Mouse (Mus musculus) adrenal gland, adult 2 months (tissue): ENCODE data around the gene Mettl24. TPM values are rescaled to one million over a fixed set of nuclear protein-coding genes. Genes with fewer than 3 reads are reported as not detected.
"Not testable (repeated sequence)": the region's sequence is repeated elsewhere in the genome, so short reads cannot be mapped to it uniquely, and the experiment has no call there.

Experiments used
- DNase-seq: peaks from one replicate; pipeline ENCODE4 v3.0.0; 2021
- polyA plus RNA-seq: library from polyadenylated mRNA; depleted of rRNA; stranded (reverse); fragments of >200 nt; gene quantifications from 2 replicates; pipeline ENCODE4 v1.2.3, GENCODE M21; 2012; rRNA removed
- total RNA-seq, 2 experiments: library from RNA; stranded (reverse); gene quantifications; 2 replicates each; pipeline ENCODE4 v1.2.3; 2021

The Mettl24 gene
- total and polyA plus RNA-seq, 3 experiments: 2.7 to 8.9 (median 5.8) TPM

DNA sequence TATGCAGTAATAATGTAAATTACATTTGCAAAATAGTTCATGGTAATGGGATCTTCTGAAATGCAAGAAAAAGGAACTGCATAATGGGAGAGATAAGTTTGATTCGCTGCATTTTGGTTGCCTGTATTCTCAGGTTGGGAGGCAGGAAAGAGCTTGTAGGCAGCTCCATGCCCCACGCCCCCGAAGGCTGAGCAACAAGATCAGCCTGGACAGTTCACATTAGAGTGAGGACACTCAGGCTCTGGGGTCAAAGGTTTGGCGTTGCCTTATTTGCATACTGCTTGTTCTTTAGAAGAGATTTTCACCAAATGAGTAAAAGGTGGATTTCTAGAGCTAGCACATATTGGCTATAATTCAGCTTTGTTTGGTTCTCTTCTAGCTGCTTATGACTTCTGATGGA lies 123.1 kb downstream of the Mettl24 start:
- no peak for DNase-seq

DNA sequence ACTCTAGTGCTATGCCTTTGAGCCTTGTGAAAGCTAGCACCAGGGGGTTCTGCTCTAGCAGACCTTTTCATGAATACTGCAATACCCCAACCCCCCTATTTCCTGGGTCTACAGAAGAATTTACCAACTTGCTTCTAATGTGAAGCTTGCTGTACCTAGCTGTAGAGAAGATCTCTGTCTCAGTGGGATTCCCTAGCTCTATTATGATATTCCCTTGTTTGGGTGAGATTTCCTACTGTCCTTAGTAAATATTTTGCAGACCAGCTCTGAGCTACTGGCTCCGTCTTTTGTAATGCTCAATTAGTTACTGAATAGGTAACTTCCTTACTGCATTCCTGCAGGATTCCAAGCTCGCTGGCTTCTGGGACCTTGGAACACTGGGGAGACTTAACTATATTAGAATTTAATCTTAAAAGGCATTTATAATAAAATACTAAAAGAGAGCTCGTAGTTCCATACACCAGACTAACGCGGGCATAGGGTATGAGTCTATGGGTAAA lies 126.4 kb downstream of the Mettl24 start:
- DNase-seq: not testable (repeated sequence)

DNA sequence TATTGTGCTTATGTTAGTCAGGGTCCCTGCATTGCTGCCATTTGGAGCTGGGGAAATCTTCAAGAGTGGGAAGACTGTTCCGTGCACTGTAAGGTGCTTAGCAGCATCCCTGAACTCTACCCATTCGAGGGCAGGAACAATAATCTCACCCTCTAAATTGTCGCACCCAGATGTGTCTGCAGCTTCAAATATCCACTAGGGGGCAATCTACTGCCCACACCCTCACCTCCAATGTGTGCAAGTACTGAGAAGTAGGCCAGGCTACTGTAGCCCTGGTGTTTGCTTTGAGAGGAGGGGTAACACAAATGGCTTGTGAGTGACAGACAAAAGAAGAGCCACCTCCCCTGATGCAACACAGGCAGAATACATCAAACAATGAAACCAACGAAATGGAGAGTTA lies 130.5 kb downstream of the Mettl24 start:
- no peak for DNase-seq

DNA sequence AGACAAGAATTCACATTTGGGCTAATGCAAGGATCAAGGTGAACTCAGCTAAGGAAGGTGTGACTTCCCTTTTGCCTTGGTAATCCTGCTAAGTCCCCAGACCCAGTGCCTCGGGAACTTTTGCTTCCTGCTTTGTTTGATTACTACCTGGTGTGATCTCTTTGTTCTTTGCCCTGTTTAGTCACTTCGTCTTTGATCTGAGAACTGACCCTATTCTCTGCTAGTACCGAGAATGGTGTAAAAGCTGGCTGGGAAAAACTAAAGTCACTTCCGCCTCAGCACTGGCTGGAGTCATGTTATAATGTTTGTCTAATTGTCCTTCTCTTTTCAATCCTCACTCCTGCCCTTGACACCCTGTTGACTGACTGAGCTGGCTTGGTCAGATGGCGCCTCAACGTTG lies 133.4 kb downstream of the Mettl24 start:
- no peak for DNase-seq

DNA sequence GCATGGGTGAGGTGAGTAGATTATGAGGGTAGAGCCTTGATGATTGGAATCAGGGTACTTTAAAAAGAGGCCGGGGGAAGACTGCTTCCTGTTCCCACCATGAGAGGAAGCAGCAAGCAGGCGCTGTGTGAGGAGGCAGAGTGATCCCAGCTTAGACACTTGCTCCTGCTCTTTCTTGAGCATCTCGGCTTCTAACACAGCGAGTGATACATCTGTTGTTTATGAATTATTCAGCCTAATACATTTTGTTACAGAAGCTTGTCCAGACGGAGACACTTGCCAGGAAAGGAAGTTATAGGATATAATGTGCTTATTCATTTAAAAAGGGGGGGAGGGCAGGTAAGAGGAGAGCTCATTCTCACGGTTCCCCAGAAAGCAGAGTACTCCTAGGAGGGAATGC lies 142.9 kb downstream of the Mettl24 start:
- DNase-seq: no peak

DNA sequence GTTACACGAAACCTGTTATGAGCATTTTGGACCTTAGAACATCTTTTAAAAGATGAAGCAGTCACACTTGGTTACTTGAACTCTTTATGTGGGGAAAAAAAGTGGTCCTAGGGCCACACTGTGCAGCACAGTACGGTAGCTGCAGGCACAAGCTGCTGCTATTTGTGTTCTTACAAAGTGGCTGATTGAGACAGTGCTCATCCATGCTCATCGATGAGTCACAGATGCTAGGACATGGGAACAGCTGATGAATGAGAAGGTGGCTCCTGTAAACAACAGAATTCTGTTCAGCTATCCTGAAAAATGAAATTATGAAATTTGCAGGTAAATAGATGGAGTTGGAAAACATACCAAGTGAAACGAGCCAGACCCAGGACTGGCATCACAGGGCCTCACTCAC lies 144.6 kb downstream of the Mettl24 start:
- peak; percentile 9 for DNase-seq

DNA sequence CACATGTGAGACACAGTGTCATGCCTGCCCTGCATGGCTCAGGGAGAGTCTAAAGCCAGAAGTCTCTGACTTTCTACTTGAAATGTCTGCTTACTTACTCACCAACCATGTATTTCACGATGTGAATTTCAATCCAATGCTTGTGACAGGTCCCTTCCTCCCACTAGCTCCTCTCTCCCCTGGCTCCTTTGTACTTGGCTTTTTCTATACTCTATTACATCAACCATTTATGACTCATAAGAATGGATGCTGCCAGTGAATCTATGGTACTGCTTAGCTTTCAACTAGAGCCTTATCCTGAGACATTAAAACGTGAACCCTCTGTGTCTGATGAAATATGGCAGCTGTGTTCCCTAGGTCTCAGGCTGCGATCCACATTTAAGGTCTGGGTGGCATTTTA lies 147.2 kb downstream of the Mettl24 start:
- DNase-seq: no peak

DNA sequence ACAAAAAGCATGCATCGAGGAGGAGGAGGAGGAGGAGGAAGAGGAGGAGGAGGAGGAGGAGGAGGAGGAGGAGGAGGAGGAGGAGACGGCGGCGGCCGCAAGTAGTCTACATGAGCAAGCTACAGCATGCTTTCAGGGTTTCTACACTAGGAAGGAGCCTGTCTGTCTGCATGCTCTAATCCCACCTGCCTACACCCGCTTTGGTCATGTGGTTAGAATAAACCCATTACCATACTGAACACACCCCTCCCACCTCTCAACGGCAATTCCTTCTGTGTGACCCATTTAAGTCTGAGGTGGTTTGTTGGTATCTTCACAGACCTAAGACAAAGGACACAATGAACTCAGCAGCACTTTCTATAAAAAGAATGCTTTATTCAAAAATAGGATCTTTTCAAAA lies 148.2 kb downstream of the Mettl24 start:
- no peak for DNase-seq

DNA sequence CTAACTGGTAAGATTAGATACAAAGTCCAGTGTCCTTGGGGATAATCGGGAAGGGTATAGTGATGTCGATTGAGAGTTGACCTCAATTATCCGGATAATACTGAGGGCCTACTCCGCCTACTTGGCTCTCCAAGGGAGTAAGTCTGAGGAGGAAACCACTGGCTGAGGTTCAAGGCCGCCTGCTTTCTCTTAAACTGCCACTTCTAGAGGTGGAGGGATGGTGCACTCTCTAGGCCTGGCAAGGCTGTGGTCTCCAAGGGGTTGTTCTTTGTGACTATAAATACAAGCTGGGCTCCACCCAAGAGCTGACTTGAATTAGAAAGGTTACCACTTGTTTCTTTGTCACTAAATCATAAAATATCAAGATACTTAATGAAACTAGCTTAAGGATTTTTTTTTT lies 157.0 kb downstream of the Mettl24 start:
- peak; percentile 40 for DNase-seq

DNA sequence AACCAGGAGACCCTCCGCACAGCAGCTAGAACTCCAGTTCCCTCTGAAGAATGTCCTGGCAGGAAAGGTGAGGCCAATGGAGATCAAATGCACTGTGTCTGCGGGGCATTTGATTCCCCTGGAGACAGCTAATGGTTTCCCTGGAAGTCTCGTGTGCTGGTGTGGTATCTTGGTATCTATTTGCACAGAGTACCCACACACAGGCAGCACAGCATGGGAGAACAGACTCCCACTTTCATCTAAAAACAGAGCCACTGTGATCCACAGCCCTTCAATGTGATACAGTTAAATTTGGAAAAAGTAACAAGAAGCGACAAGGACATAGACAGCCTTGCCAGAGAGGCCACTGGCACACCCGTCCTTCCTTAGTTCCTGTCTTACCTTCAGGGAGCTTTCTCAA lies 160.8 kb downstream of the Mettl24 start:
- DNase-seq: no peak

DNA sequence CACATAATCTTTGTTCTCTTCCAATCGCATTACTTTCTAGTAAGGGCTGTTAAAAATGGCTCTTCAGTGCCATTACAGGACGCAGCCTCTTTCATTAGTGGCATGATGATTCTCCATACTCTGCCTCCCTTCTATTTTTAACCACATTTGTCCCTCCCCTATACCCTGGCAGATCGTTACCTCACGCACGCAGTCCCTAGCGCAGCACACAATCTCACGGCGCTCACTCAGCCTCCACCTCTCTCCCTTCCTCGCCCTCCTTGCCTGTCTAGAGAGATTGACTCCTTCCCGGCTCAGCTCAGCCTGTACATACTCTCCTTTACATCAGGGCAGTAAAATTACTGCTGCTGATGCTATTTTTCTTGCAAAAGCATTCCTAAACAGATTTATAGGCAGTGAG lies 161.5 kb downstream of the Mettl24 start:
- no peak for DNase-seq

DNA sequence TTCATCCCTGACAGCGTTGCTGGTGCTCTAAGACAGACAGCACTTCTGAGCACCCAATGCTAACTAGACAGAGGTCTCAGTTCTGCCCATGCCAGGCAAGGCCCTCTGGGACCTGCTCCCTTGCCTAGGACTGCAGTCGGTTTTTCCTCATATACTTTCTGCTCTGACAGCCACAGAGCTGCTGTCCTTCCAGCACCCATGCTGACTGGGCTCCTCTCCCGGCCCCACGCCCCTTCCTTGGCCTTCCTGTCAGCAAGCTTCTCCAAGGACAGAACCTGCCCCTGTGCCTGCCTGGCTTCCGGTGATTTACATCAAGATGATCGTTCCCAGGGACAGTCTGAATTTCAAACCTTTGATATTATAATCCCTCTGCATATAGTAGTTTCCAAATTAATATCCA lies 162.5 kb downstream of the Mettl24 start:
- peak; percentile 15 for DNase-seq

DNA sequence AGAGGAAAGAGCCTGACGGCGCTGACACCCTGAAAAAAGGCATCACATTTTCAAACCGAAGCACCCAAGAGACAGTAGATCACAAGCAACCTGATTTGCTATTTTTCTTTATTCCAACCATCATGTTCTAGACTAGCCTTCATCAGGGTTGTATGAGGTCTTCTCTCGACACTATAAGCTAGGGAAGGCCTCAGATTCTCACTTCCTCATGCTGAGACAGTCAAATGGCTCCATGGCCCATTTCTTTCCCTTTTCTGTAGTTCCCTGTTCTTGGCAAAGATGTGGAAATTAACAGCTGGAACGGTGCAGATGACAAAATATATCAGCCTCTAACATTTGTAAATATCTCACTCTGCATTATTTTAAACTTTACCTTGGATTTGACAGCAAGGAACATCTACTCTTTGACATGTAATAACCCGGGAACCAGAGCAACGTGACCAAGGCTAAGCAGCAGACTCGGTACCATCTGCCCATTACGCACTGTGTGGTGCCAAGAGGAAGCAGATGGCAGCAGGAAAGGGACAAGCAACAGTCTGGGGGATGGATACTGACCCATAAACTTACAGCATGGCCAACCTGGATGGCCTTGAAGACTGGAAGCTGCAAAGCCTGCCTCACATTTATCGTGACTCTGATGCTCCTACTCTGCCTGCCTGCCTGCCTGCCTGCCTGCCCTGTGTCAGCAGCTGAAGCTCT lies 164.2 kb downstream of the Mettl24 start:
- DNase-seq: no peak

DNA sequence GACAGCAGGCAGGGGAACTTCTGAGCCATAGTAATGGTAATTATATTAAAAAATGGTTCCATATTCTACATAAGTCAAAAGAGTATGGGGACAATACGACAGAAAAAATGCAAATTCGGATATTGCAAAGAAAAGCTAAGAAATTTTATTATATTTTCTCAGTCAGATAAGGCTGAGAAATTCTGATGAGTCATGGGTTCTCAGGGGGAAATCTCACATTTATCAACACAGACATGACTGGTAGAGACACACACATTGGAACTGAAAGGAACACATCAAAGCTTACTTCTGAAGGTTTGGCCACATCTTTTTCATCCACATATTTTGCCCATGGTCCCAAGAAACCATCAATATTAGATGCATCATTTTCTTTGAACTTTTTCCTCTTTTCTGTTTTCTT lies 167.6 kb downstream of the Mettl24 start:
- DNase-seq: no peak

DNA sequence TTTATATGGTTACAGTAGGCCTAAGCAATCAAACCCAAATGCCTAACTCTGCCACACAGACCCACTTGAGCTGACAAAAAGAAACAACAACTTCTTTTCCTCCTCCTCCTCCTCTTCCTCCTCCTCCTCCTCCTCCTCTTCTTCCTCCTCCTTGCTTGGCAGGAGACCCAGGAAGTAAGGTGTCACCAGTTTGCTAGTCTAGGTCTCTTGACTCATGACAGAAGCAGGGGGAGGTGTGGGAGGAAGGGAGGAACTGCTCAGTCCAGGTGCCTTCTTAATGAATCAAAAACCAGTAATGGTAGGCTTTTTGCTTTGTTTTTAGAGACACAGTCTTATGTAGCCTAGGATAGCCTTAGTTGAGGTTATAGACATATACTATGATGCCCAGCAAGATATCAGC lies 168.1 kb downstream of the Mettl24 start:
- DNase-seq: no peak

DNA sequence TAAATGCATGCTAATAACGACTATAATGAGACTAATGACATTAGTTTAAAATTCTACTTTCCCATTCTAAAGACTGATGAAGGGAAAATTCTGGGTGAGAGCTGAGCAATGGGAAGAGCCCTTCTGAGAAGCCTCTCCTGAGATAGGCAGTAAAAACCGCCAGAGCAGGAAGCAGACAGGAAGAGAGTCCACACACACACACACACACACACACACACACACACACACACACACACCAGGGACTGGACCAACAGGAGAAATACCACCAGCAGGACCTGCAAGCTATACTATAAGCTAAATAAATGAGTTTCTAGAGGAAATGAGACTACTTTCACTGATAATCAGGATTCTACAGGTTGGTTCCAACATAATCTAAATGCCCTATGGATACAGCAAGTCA lies 172.5 kb downstream of the Mettl24 start:
- DNase-seq: no peak

DNA sequence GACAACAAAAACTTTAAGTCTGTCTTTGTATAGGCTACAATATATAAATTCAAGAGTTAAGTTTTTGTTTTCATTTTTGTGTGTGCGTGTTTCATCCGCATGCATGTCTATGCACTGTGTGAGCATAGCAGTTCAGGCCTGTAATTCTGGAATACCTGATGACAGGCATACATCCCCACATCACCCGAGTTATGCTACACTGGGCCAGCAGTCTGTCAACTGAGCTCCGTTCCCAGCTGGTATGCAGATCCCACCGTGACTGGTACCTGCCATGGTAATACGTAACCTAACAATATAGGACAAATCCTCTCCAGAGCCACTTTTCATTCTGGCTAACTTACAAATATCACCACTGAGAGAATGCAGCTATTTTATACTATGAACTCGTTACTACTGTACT lies 173.6 kb downstream of the Mettl24 start:
- no peak for DNase-seq

DNA sequence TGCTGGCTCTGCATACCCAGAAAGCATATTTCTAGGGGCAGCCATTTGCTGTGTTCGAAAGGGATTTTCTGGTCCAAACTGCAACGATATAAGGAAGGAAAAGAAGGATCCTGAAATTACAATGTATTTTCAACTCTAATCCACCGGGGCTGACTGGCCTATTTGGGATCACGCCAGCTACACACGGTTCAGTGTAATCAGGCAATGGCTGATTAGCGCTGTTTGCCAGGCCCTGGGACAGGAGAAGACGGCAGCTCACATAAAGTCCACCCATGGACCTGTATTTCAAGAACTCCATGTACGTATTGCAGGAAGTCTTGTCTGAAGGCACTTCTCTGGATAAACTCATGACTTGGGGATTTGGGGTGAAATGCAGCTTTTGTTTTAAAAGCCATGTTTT lies 174.5 kb downstream of the Mettl24 start:
- DNase-seq: no peak

Other genes with a start within 250 kb of the Mettl24 start
- not detected for gene Slc22a16, start 112.9 kb upstream of the Mettl24 start, total RNA-seq
- gene Slc22a16, start 112.9 kb upstream of the Mettl24 start, polyA plus RNA-seq: not detected in 2 replicates
- 10 to 100 TPM; 12.4 to 12.9 TPM for gene Ddo, start 53.3 kb upstream of the Mettl24 start, total RNA-seq
- gene Ddo, start 53.3 kb upstream of the Mettl24 start, polyA plus RNA-seq: 5.7 and 8.9 TPM in 2 replicates
- gene Cdc40, start 200.0 kb downstream of the Mettl24 start, total RNA-seq: 10 to 100 TPM; 21.8 to 24.9 TPM
- 13.4 and 17.5 TPM in 2 replicates for gene Cdc40, start 200.0 kb downstream of the Mettl24 start, polyA plus RNA-seq
- 1 to 10 TPM; 4.6 to 5.8 TPM for gene Wasf1, start 200.2 kb downstream of the Mettl24 start, total RNA-seq
- 2.7 and 3.4 TPM in 2 replicates for gene Wasf1, start 200.2 kb downstream of the Mettl24 start, polyA plus RNA-seq